Comparison of ENCODE assay signal across 10 mouse cellular contexts in genomic region chr7:80033064-80033717, GRCm38 (mm10). TPM values are rescaled to one million over a fixed set of nuclear protein-coding genes. Genes with fewer than 3 reads are reported as not detected.
DNase-seq lines count a peak whose midpoint lies in the region; ATAC-seq and TF ChIP-seq lines count a peak whose summit lies in the region.
"Had no signal": no experiment of that assay in that cellular context is flagged by ENCODE, and none has a peak within 500 bp of the region (broad histone marks: within the 10 kb centered on the region; RNA-seq: fewer than 3 reads in every experiment).

No protein-coding gene starts in this region.

- ATAC-seq in hindbrain, postnatal 0 days: no peak
- ATAC-seq in hematopoietic stem cell, adult 5-6 weeks (replicated peaks in 1 of 2; ENCODE audit: insufficient read depth in 1 of 2, low FRiP score in 2 of 2, low TSS enrichment in 1 of 2, low read depth in 1 of 2, poor library complexity in 2 of 2, severe bottlenecking in 2 of 2): 0 out of 4 replicates have a peak, but pooled peaks have one; percentile 6 to 14
- ATAC-seq: Patski had no signal

- DNase-seq in hindbrain, embryonic 10.5 days (ENCODE audit: low spot score): no peak
- no peak for DNase-seq in hindbrain, postnatal 0 days (ENCODE audit: low spot score)
- DNase-seq in natural killer cell, adult 2 months (ENCODE audit: low spot score in 2 of 2): peak; percentile 32 to 36
- DNase-seq in retina, embryonic 14.5 days (ENCODE audit: low spot score): no peak
- DNase-seq in urinary bladder, adult 2 months (ENCODE audit: low spot score): no peak
- no peak for DNase-seq in Muller cell, postnatal 12 days (ENCODE audit: inconsistent ontology term)
- DNase-seq: cerebellum, adult 11 months had no signal

- 0 out of 2 replicates have a peak overlapping the region, but pooled peaks have one; percentile 71 for H3K27ac ChIP-seq in hindbrain, embryonic 10.5 days
- H3K27ac ChIP-seq in hindbrain, postnatal 0 days: no peak overlapping the region

- peaks cover 24% of the 10 kb centered on the region for H3K36me3 ChIP-seq in hindbrain, embryonic 10.5 days
- H3K36me3 ChIP-seq in hindbrain, postnatal 0 days (ENCODE audit: insufficient read depth, low read length): no peaks in the 10 kb centered on the region
- H3K36me3 ChIP-seq in E14TG2a.4 (ENCODE audit: insufficient read depth, low read length): peaks cover 82% of the 10 kb centered on the region

- peaks cover 80% of the 10 kb centered on the region for H3K4me1 ChIP-seq in hindbrain, embryonic 10.5 days (replicated peaks)
- H3K4me1 ChIP-seq in hindbrain, postnatal 0 days (ENCODE audit: insufficient read depth, low read length): peaks cover 6% of the 10 kb centered on the region; the same call in 1 of the 2 replicates
- H3K4me1 ChIP-seq in E14TG2a.4 (replicated peaks; ENCODE audit: low read depth, low read length): peaks cover 93% of the 10 kb centered on the region

- no peak for TF ChIP-seq CTCF in hindbrain, postnatal 0 days (IDR thresholded peaks at IDR 0.05; ENCODE audit: low read depth)
- no peak for TF ChIP-seq CTCF in E14TG2a.4 (conservative IDR thresholded peaks at IDR 0.05; ENCODE audit: low read length)

- 82% methylated on average over 9 of the region's 9 CpGs for WGBS in hindbrain, embryonic 10.5 days
- WGBS in hindbrain, postnatal 0 days: 78% methylated on average over 9 of the region's 9 CpGs

- no peak overlapping the region for H3K4me2 ChIP-seq in hindbrain, postnatal 0 days (ENCODE audit: low read depth, low read length)

- H3K9ac ChIP-seq in hindbrain, postnatal 0 days (replicated peaks; ENCODE audit: low read length): no peak overlapping the region

- no peak overlapping the region for H3K4me3 ChIP-seq in hindbrain, embryonic 10.5 days
- no peak overlapping the region for H3K4me3 ChIP-seq in hindbrain, postnatal 0 days (ENCODE audit: low read length)
- H3K4me3 ChIP-seq in E14TG2a.4 (replicated peaks; ENCODE audit: low read length): peak overlapping the region; percentile 57

- no peaks in the 10 kb centered on the region for H3K27me3 ChIP-seq in hindbrain, embryonic 10.5 days (ENCODE audit: insufficient read depth, poor library complexity, severe bottlenecking)
- H3K27me3 ChIP-seq in hindbrain, postnatal 0 days (ENCODE audit: insufficient read depth, low read length): no peaks in the 10 kb centered on the region
- H3K27me3 ChIP-seq in E14TG2a.4 (ENCODE audit: insufficient read depth, low read length): no peaks in the 10 kb centered on the region
- H3K27me3 ChIP-seq: Patski had no signal

- H3K9me3 ChIP-seq in hindbrain, embryonic 10.5 days: no peaks in the 10 kb centered on the region
- H3K9me3 ChIP-seq in hindbrain, postnatal 0 days (ENCODE audit: low read length): no peaks in the 10 kb centered on the region
- no peaks in the 10 kb centered on the region for H3K9me3 ChIP-seq in E14TG2a.4 (ENCODE audit: low read length)

RNA-seq across cellular contexts. Expression of gene Zfp710, which starts 8.6 kb away (rescaled TPM):
- 37.5 and 39.3 TPM in 2 replicates for polyA plus RNA-seq in hindbrain, embryonic 10.5 days (2016; fragmentation: Nextera tagmentation; extraction: Ambion mirVana)
- total RNA-seq in hindbrain, postnatal 0 days (2014; rRNA removed): 25.8 and 29.7 TPM in 2 replicates
- 8.4 and 10.3 TPM in 2 replicates for polyA plus RNA-seq in hindbrain, postnatal 0 days (2015; fragmentation: Nextera tagmentation; extraction: Ambion mirVana)
- 18.9 and 19.7 TPM in 2 replicates for total RNA-seq in hematopoietic stem cell, adult 5-6 weeks (2017)
- polyA plus RNA-seq in urinary bladder, adult 2 months (2012; rRNA removed): 15.6 and 18.8 TPM in 2 replicates

Comparison
In these comparisons a context has a peak if more than half of its experiments do, and no peak if none do; other contexts are left out.
1. DNase-seq: peak in natural killer cell, adult 2 months (2 of 2); none in hindbrain, embryonic 10.5 days (single experiment), hindbrain, postnatal 0 days (single experiment), retina, embryonic 14.5 days (single experiment), urinary bladder, adult 2 months (single experiment) and Muller cell, postnatal 12 days (single experiment).